Mouse (Mus musculus): Measurements from ENCODE around the gene Fbp1.
"Not testable (repeated sequence)": the region's sequence is repeated elsewhere in the genome, so short reads cannot be mapped to it uniquely, and the experiment has no call there.

The Fbp1 gene

DNA sequence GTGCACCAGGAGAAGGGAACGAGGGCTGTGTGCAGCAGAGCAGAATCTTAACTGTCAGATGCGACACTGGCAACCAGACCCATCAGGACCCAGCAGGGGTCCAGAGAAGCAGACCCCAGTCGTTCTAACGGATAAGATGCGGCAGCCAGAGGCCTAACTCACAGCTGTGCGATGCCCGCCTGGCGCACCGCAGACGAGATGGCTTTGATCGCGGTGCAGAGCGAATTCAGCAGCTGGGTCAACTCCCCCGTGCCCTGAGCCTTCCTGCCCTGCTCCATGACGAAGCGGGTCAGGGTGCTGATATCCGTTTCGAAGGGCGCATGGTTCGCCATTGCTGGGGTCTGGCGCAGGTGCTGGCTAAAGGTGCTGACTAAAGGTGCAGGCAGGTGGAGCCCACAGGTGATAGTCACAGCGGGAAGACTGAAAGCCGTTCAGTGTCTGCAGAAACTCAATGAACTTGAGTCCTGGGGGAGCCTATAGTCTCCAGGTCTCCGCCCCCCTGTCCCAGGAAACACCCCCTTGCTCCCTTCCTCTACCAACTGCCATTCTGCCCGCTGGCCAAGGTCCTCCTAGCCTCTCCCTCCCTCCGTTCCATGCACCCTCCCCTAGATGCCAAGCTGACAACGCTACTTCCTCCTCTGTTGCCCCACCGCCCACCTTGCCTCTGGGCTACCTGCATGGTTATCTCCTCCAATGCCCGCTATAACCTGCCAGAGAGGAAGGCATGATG is at the start of gene Fbp1:
TSS of gene Fbp1 (minus strand) at position 571 of the 730 bp plus-strand sequence.
- no peak for DNase-seq (ENCODE audit: low spot score in 2 of 2)

DNA sequence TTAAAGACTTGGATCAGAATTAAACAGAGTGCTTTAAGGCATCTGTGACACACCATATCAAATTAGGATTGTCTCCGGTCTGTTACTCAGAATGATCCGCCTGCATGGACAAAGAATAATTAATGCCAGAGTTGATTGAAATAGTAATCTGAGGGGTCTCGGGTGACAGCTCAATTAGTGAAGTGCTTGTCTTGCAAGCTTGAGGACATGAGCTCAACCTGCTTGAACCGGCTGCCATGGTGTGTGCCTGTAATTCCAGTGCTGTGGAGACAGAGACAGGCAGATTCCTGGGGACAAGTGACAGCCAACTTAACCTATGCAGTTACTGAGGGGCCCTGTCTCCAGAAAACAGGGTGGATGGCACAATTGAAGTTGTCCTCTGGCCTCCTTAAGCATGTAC is 44.4 kb upstream of the Fbp1 start:
- DNase-seq (ENCODE audit: low spot score in 2 of 2), result no peak

DNA sequence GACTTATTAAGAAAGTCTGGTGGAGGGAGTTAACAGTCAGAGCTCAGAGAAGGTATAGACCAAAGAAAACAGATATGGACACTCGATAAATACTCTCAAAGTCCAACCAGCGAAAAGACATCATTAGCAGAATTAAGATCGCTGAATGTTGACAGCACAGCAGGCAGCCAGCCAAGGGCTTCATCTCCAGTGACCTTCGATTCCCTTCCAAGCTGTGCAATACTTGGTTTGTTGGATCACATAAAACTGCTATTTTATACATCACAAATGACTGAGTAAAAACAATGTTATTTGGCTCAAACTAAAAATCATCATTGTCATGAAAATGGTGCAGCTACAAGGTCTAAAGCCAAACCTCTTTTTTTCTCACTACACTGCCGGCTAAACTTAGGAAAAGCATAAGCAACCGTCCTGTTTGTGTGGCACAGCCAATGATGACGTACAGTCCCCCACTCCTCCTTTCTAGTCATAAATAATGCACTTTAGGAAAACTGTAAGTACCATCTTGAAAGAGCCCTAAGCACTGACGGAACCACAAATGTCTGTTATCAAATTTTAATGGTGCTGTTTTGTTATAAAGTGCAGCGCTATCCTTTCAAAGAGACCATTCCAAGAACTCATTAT is 41.8 kb upstream of the Fbp1 start:
- peak in 1 of 2 experiments; percentile 14 for DNase-seq (ENCODE audit: low spot score in 2 of 2)

DNA sequence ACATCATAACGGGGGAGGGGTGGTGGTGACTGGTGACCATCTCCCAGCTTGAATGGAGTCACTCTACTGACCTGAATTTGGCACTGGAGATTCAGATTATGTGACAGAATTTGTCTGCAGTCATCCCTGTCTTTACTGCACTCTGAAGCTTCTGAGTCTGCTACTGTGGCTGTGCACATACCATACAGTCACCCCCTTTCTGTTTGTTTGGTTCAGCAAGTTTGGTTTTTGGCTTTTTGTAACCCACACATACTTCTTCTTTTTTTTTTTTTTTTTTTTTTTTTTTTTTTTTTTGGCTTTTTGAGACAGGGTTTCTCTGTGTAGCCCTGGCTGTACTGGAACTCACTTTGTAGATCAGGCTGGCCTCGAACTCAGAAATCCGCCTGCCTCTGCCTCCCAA is 41.1 kb upstream of the Fbp1 start:
- not testable (repeated sequence) for DNase-seq (ENCODE audit: low spot score in 2 of 2)

- DNase-seq (ENCODE audit: low spot score in 2 of 2), result no peak
These were observed 39.4 kb upstream of the Fbp1 start for GRCm38 (mm10) chr13:62927470-62927869.

DNA sequence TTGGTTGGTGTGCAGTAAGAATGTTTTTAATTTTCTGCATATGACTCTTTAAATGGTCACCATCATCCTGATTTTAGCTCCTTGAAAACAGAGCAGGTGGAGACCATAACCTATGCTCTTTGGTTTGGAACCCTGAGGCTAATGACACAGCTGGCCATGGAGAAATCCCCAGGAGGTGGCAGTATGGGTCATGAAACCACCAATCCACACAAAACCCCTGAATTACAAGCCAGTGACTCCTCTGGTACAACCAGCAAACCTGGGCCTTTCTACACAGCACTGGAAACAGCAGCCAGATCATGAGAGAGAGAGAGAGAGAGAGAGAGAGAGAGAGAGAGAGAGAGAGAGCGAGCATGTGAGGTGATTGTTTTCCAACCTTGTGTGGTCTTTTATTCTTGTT is 38.4 kb upstream of the Fbp1 start:
- peak; percentile 19 to 39 for DNase-seq (ENCODE audit: low spot score in 2 of 2)

- peak in 1 of 2 experiments; percentile 32 for DNase-seq (ENCODE audit: low spot score in 2 of 2)
These were observed 35.1 kb upstream of the Fbp1 start for GRCm38 (mm10) chr13:62923182-62923581.

GRCm38 (mm10) chr13:62922645-62923044 is 34.6 kb upstream of the Fbp1 start:
- no peak for DNase-seq (ENCODE audit: low spot score in 2 of 2)

- peak; percentile 8 to 50 for DNase-seq (ENCODE audit: low spot score in 2 of 2)
These were observed 31.7 kb upstream of the Fbp1 start for GRCm38 (mm10) chr13:62919647-62920341.

DNA sequence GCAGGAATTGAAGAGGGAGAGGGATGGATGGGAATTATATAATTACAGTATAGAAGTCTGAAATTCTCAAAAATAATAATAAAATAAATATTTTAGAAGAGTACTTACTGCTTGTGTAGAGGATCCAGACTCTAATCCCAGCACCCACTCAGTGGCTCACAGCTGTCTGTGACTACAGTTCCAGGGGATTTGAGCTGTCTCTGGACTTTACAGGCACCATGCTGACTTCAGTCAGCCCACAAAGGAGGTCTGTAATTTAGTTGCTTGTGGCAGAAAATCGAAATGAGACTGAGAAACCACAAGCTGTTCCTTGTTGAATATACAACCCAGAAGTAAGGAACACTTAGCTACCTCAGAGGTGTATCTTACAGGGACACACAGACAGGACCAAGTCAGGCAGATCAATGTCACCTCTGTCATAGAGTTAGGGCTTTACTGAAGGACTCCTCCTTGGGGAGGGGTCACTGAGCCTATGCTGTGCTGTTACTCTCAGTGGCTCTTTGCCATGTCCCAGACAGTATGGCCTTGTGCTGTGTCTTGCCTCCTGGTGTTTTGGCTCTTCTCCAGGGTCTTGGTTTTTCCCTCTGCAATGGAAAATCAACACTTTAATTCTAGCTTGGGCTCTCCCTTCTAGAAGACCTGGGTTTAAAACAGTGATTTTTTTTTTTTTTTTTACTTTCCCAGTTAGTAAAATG is 29.5 kb upstream of the Fbp1 start:
- DNase-seq (ENCODE audit: low spot score in 2 of 2), result no peak

DNA sequence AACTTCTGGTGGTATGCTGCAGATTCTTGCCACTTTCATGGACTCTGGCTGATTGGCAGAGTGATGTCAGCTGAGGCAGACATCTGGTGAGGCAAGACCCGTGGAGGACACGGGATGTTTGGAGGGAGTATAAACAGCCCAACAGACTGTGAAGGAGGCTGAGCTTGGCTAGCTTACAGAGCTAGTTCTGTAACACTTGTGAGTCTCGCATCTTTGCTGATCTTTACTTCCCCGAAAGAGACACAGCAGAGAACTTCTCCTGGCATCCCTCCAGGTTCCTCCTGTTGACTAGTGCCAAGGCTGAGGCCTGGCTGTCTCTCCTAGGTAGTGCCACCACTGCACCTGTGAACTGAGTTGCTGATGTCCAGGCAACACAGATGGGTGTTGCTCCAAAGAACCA is 28.6 kb upstream of the Fbp1 start:
- DNase-seq (ENCODE audit: low spot score in 2 of 2), result no peak

GRCm38 (mm10) chr13:62911575-62911974 is 23.5 kb upstream of the Fbp1 start:
- no peak for DNase-seq (ENCODE audit: low spot score in 2 of 2)

- no peak for DNase-seq (ENCODE audit: low spot score in 2 of 2)
These were observed 22.1 kb upstream of the Fbp1 start for GRCm38 (mm10) chr13:62910206-62910605.

DNA sequence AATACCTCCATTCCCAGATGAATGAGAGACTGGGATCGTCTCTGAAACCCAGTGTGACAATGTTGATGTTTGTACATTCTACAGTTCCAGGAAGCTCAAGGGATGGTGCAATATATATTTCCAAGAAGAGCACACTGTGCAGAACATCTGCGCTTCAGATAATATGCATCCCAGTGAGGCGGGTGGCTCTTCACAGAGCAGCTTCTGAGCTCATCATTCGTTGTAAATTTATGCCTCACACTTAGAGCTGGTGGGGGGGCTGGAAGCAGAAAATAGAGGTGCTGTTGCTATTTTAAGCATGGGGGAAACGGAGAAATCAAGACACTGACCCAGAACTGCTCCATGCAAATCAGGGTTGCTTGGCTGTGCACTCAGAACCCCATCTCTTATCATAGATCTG is 21.7 kb upstream of the Fbp1 start:
- no peak for DNase-seq (ENCODE audit: low spot score in 2 of 2)

DNA sequence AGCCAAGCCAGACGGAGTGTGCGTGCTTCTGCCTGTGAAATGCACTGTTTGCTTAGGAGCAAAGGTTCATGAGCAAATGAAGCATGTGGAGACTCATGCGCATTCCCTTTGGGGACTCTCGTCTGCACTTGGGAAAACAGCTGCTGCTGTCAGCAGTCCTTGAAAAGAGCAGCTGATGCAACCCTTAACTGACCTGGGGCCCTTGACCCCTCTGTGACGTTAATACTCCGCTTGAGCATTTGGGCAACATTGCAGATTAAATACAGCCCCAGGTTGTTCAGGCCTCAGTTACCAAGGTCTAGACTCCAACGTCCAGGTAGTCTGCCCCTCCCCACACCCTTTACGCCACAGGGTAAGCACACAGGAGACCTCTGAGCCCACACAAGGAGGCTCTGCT is 20.1 kb upstream of the Fbp1 start:
- peak in 1 of 2 experiments; percentile 3 for DNase-seq (ENCODE audit: low spot score in 2 of 2)

GRCm38 (mm10) chr13:62907527-62908162 is 19.6 kb upstream of the Fbp1 start:
- no peak for DNase-seq (ENCODE audit: low spot score in 2 of 2)

GRCm38 (mm10) chr13:62901139-62901538 is 13.1 kb upstream of the Fbp1 start:
- DNase-seq (ENCODE audit: low spot score in 2 of 2), result no peak

DNA sequence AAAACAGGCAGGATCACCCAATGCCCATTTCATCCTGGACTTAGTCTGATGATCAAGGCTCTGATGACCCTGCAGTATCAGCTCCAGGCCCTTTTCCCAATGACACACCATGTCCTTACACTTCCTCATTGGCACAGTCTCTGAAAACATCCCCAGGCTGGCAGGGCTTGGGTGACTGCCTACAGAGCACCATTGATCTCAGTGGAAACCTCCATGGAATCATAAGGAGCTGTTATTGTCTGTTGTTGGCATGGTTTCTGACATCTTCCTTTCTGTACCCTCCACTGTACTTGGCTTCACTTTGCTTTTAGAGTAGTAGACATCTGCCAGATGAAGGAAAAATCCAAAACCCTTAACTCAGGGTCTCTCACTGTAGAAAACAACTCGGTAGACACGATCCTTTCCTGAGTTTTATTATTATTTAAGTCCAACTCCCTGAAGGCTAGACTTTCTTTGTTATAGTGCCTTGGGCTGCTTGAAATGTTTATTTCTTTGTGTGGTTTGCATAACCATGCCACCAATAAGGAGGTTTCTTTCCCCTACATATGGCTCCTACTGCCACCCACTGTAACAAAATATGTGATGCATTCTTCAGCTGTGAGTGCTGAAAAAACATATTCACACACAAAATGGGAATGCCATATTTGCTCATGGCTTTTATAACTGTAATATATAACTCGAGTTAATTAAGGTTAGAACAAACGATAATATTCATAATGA is 10.0 kb upstream of the Fbp1 start:
- no peak for DNase-seq (ENCODE audit: low spot score in 2 of 2)

- no peak for DNase-seq (ENCODE audit: low spot score in 2 of 2)
These were observed 5.2 kb upstream of the Fbp1 start for GRCm38 (mm10) chr13:62893044-62893842.

- DNase-seq (ENCODE audit: low spot score in 2 of 2), result no peak
These were observed 1.2 kb upstream of the Fbp1 start for GRCm38 (mm10) chr13:62889311-62889710.

Measured in heart, adult 9 months (tissue).